Mouse (Mus musculus) spleen, adult 2 months (tissue): ENCODE results near the gene Glra3.

Source experiments
- CTCF ChIP-seq: fragments of 200-500 bp; IDR thresholded peaks from 2 replicates; pipeline ENCODE4 v1.5.1; 2011; ENCODE audit warnings: mild to moderate bottlenecking, inconsistent platforms; ENCODE audit not compliant: insufficient read depth, insufficient read length, insufficient replicate concordance; ENCODE audit errors: extremely low read depth
- POLR2A ChIP-seq: fragments of 200-500 bp; IDR thresholded peaks from 2 replicates; pipeline ENCODE4 v1.6.1; 2011; ENCODE audit warnings: low read depth, low read length, inconsistent platforms

DNA sequence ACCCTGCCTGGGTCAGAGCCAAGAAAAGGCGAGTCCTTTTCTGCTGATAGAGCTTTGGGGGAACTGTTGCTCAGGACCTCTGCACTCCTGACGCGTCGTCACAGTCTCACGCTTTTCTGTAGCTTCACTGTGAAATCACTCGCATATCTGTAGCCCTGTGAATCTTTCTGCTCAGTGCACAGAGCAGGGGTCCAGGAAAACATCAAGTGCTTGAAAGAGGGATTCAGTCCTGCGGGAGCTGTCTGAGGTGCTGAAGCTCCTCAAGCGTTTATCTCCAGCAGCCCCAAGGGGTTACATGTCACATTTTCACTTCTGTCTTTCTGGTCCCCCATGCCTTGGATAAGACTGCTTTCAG lies 243 bp downstream of the Glra3 start:
- TF ChIP-seq CTCF, result no peak
- no peak for TF ChIP-seq POLR2A
